Mouse (Mus musculus): ENCODE data around the gene Abl2. TPM values are rescaled to one million over a fixed set of nuclear protein-coding genes. Genes with fewer than 3 reads are reported as not detected.
A peak's percentile ranks its signal among the peaks of the same experiment; 100 is the strongest.

The Abl2 gene
- total and polyA plus RNA-seq, 3 experiments = 10.0 to 19.8 (median 15.5) TPM

DNA sequence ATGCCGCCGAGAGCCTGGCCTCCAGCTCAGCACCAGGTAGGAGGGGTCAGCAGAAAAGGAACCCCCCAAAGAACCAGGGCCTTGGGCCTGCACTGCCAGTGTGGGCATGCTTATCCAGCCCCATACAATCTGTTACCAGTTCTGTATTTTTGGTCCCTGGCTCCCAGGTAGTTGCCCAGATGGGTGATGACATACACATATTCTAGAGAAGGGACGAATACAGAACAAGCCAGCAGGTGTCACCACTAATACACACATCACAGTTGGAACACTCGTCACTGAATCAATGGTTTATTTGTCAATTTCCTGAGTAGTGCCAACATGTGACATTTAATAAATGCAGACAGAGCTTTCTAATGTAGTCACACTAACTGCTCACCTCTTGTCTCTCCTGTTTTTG is 82.0 kb downstream of the Abl2 start:
- Histone ChIP-seq H3K9ac (ENCODE audit: insufficient read depth, low read depth) (no peak overlapping the region), H3K4me3 (replicated peaks in 1 of 3; ENCODE audit: low read depth in 2 of 3, low read length in 2 of 3, poor library complexity in 1 of 3) (no peak overlapping the region), H3K9me3 (replicated peaks; ENCODE audit: low read length) (no peaks in the 10 kb centered on the region), H3K36me3 (replicated peaks in 1 of 2; ENCODE audit: control insufficient read depth in 1 of 2, insufficient read depth in 1 of 2, low read length in 1 of 2) (peaks cover 54 to 86% of the 10 kb centered on the region in 2 experiments), H3K79me2 (replicated peaks; ENCODE audit: control insufficient read depth, extremely low read depth, insufficient read depth, poor library complexity, severe bottlenecking) (no peaks in the 10 kb centered on the region), H3K4me1 (ENCODE audit: control insufficient read depth in 1 of 2, insufficient read depth in 2 of 2) (no peaks in the 10 kb centered on the region), H3K27ac (ENCODE audit: insufficient read depth, low read depth) (no peak overlapping the region), H3K4me2 (ENCODE audit: insufficient read depth, low read depth, poor library complexity, severe bottlenecking) (no peak overlapping the region), H3K27me3 (replicated peaks) (no peaks in the 10 kb centered on the region)
- dilution Hi-C loops (cut with MboI; ENCODE audit: extremely low pct_ligation_motif_present, extremely low pct_unique_long_range_greater_than_20kb, low sequenced_read_pairs) = no loop called here
- in situ Hi-C loops (cut with MboI; ENCODE audit: low pct_ligation_motif_present, low pct_unique_long_range_greater_than_20kb, low sequenced_read_pairs) = loop anchor here (25.0 kb wide), 1 partner anchor 228 kb away; the partner anchor contains the start of gene Axdnd1
- TF ChIP-seq SMC3 (IDR thresholded peaks at IDR 0.05; ENCODE audit: low read depth, low read length) = peak; percentile 65
- no peak for TF ChIP-seq NELFE (IDR thresholded peaks at IDR 0.05; ENCODE audit: low read depth, low read length)
- TF ChIP-seq USF2 (conservative IDR thresholded peaks at IDR 0.05; ENCODE audit: low read depth, low read length) = no peak
- peak in 1 of 2 experiments; percentile 68; a peak in 2 of 4 replicates for TF ChIP-seq CTCF (conservative IDR thresholded peaks at IDR 0.05 in 1 of 2, IDR thresholded peaks at IDR 0.05 in 1 of 2; ENCODE audit: low read depth in 2 of 2, low read length in 2 of 2)
- TF ChIP-seq RAD21 (IDR thresholded peaks at IDR 0.05; ENCODE audit: low read depth, low read length) = peak; percentile 75
- no peak for DNase-seq (ENCODE audit: extremely low read depth)

DNA sequence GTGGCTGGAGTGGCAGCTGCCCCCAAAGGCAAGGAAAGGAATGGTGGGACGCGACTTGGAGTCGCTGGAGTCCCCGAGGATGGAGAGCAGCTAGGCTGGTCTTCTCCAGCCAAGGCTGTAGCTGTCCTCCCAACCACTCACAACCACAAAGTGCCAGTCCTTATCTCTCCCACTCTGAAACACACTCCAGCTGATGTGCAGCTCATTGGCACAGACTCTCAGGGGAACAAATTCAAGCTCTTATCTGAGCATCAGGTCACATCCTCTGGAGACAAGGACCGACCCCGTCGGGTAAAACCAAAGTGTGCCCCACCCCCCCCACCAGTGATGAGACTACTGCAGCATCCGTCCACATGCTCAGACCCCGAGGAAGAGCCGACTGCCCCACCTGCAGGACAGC is 83.2 kb downstream of the Abl2 start:
- dilution Hi-C loops (cut with MboI; ENCODE audit: extremely low pct_ligation_motif_present, extremely low pct_unique_long_range_greater_than_20kb, low sequenced_read_pairs) = no loop called here

DNA sequence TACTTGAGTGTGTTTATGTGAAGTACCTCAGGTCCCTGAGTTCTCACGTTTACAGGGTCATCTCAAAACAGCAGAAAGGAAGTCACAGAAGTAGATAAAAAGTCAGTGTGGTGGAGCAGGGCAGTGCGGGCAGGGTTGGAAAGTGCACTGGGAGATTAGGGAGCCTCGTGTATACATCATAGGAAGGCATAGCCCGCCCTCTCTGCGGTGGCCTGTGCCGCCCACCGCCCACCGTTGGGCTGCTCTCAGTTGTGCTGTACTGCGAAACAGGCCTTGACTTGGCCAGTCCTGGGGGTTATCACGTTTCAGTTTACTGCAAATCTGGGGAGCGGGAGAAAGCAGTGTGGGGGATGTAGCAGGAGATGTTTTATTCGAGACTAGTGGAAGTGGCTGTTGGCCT is 84.2 kb downstream of the Abl2 start:
- TF ChIP-seq MAZ (IDR thresholded peaks at IDR 0.05; ENCODE audit: low read depth, low read length) = no peak
- H3K4me1 ChIP-seq (ENCODE audit: control insufficient read depth in 1 of 2, insufficient read depth in 2 of 2) = no peaks in the 10 kb centered on the region
- dilution Hi-C loops (cut with MboI; ENCODE audit: extremely low pct_ligation_motif_present, extremely low pct_unique_long_range_greater_than_20kb, low sequenced_read_pairs) = no loop called here
- H3K9me3 ChIP-seq (replicated peaks; ENCODE audit: low read length) = no peaks in the 10 kb centered on the region
- H3K4me2 ChIP-seq (ENCODE audit: insufficient read depth, low read depth, poor library complexity, severe bottlenecking) = no peak overlapping the region
- H3K36me3 ChIP-seq (replicated peaks in 1 of 2; ENCODE audit: control insufficient read depth in 1 of 2, insufficient read depth in 1 of 2, low read length in 1 of 2) = peaks cover 51 to 91% of the 10 kb centered on the region in 2 experiments
- in situ Hi-C loops (cut with MboI; ENCODE audit: low pct_ligation_motif_present, low pct_unique_long_range_greater_than_20kb, low sequenced_read_pairs) = loop anchor here (25.0 kb wide), 1 partner anchor 231 kb away; the partner anchor contains the start of gene Axdnd1
- H3K27me3 ChIP-seq (replicated peaks) = no peaks in the 10 kb centered on the region
- no peak overlapping the region for H3K27ac ChIP-seq (ENCODE audit: insufficient read depth, low read depth)
- H3K9ac ChIP-seq (ENCODE audit: insufficient read depth, low read depth) = no peak overlapping the region
- no peak for DNase-seq (ENCODE audit: extremely low read depth)
- H3K79me2 ChIP-seq (replicated peaks; ENCODE audit: control insufficient read depth, extremely low read depth, insufficient read depth, poor library complexity, severe bottlenecking) = no peaks in the 10 kb centered on the region
- no peak overlapping the region for H3K4me3 ChIP-seq (replicated peaks in 1 of 3; ENCODE audit: low read depth in 2 of 3, low read length in 2 of 3, poor library complexity in 1 of 3)

More for the DNA sequence above, 83.2 kb downstream of the Abl2 start:
- Histone ChIP-seq H3K27me3 (replicated peaks) (no peaks in the 10 kb centered on the region), H3K9me3 (replicated peaks; ENCODE audit: low read length) (no peaks in the 10 kb centered on the region), H3K4me2 (ENCODE audit: insufficient read depth, low read depth, poor library complexity, severe bottlenecking) (no peak overlapping the region), H3K79me2 (replicated peaks; ENCODE audit: control insufficient read depth, extremely low read depth, insufficient read depth, poor library complexity, severe bottlenecking) (no peaks in the 10 kb centered on the region), H3K27ac (ENCODE audit: insufficient read depth, low read depth) (no peak overlapping the region), H3K9ac (ENCODE audit: insufficient read depth, low read depth) (no peak overlapping the region), H3K4me3 (replicated peaks in 1 of 3; ENCODE audit: low read depth in 2 of 3, low read length in 2 of 3, poor library complexity in 1 of 3) (no peak overlapping the region), H3K4me1 (ENCODE audit: control insufficient read depth in 1 of 2, insufficient read depth in 2 of 2) (no peaks in the 10 kb centered on the region), H3K36me3 (replicated peaks in 1 of 2; ENCODE audit: control insufficient read depth in 1 of 2, insufficient read depth in 1 of 2, low read length in 1 of 2) (peaks cover 49 to 88% of the 10 kb centered on the region in 2 experiments)
- DNase-seq (ENCODE audit: extremely low read depth) = no peak
- in situ Hi-C loops (cut with MboI; ENCODE audit: low pct_ligation_motif_present, low pct_unique_long_range_greater_than_20kb, low sequenced_read_pairs) = loop anchor here (25.0 kb wide), 1 partner anchor 230 kb away; the partner anchor contains the start of gene Axdnd1
- no peak for TF ChIP-seq CHD1 (IDR thresholded peaks at IDR 0.05; ENCODE audit: low read depth, low read length)
- no peak for TF ChIP-seq USF1 (IDR thresholded peaks at IDR 0.05; ENCODE audit: low read depth, low read length)
- no peak for TF ChIP-seq SIN3A (IDR thresholded peaks at IDR 0.05; ENCODE audit: low read length)
- TF ChIP-seq CTCF (conservative IDR thresholded peaks at IDR 0.05 in 1 of 2, IDR thresholded peaks at IDR 0.05 in 1 of 2; ENCODE audit: low read depth in 2 of 2, low read length in 2 of 2) = no peak
- TF ChIP-seq ZKSCAN1 (IDR thresholded peaks at IDR 0.05; ENCODE audit: borderline replicate concordance, low read depth, low read length) = no peak
- no peak for TF ChIP-seq POLR2AphosphoS2 (IDR thresholded peaks at IDR 0.05; ENCODE audit: low read depth, low read length)
- no peak for TF ChIP-seq HCFC1 (IDR thresholded peaks at IDR 0.05; ENCODE audit: low read depth, low read length)
- TF ChIP-seq JUN (IDR thresholded peaks at IDR 0.05; ENCODE audit: insufficient read depth, low read depth, low read length) = no peak
- no peak for TF ChIP-seq MXI1 (IDR thresholded peaks at IDR 0.05; ENCODE audit: low read depth, low read length)
- TF ChIP-seq E2F4 (IDR thresholded peaks at IDR 0.05; ENCODE audit: insufficient replicate concordance, low read depth, low read length) = no peak
- no peak for TF ChIP-seq MYC (IDR thresholded peaks at IDR 0.05; ENCODE audit: low read depth, low read length)
- TF ChIP-seq IRF4 (IDR thresholded peaks at IDR 0.05; ENCODE audit: low read depth, low read length) = no peak
- no peak for TF ChIP-seq MAX (IDR thresholded peaks at IDR 0.05; ENCODE audit: low read length)
- TF ChIP-seq POLR2A (IDR thresholded peaks at IDR 0.05; ENCODE audit: low read depth, low read length) = no peak
- no peak for TF ChIP-seq USF2 (conservative IDR thresholded peaks at IDR 0.05; ENCODE audit: low read depth, low read length)
- TF ChIP-seq EP300 (IDR thresholded peaks at IDR 0.05; ENCODE audit: low read length) = no peak
- TF ChIP-seq CHD2 (IDR thresholded peaks at IDR 0.05; ENCODE audit: low read length) = no peak
- TF ChIP-seq GABPA (IDR thresholded peaks at IDR 0.05; ENCODE audit: insufficient replicate concordance, low read depth, low read length) = no peak
- no peak for TF ChIP-seq RCOR1 (conservative IDR thresholded peaks at IDR 0.05; ENCODE audit: low read depth, low read length)
